Mouse (Mus musculus) inflammation-experienced regulatory T-cells (primary cell): Measurements from ENCODE around the gene Tma16. TPM values are rescaled to one million over a fixed set of nuclear protein-coding genes. Genes with fewer than 3 reads are reported as not detected.

Experiments
- polyA plus RNA-seq, 2 experiments: library from polyadenylated mRNA; unstranded; fragments of 100-300 nt; shearing (Covaris generic); gene quantifications; one replicate each; pipeline ENCODE4 v1.2.1; 2017

Gene Tma16
- 10 to 100 TPM; 10.5 to 12.9 TPM for polyA plus RNA-seq

GRCm38 (mm10) chr8:66486084-66486763, at the start of gene Tma16:
Tma16 (minus strand) TSS chr8:66486530.

GRCm38 (mm10) chr8:66511537-66511936, 25.2 kb upstream of the Tma16 start, which contains the start of gene Tktl2:
Tktl2 (plus strand) TSS chr8:66511756.

Other genes with a start within 250 kb of the Tma16 start
- under 1 TPM; 0.05 to 0.73 TPM for gene Tktl2, start 25.2 kb upstream of the Tma16 start, polyA plus RNA-seq
- gene Npy5r, start 201.6 kb upstream of the Tma16 start, polyA plus RNA-seq = under 1 TPM in 1 of 2 experiments, not detected in 1; 0.56 TPM
- 1 to 10 TPM in 1 of 2 experiments, under 1 TPM in 1; 0.18 to 1.7 TPM for gene Npy1r, start 210.7 kb upstream of the Tma16 start, polyA plus RNA-seq